Mouse (Mus musculus) thymus, postnatal 25 days (tissue): ENCODE data around the gene Nxpe3.
A peak's percentile ranks its signal among the peaks of the same experiment; 100 is the strongest.
"Not testable (repeated sequence)": the region's sequence is repeated elsewhere in the genome, so short reads cannot be mapped to it uniquely, and the experiment has no call there.

Experiments used
- DNase-seq: peaks from one replicate; pipeline ENCODE4 v3.0.0; 2022

The Nxpe3 gene

DNA sequence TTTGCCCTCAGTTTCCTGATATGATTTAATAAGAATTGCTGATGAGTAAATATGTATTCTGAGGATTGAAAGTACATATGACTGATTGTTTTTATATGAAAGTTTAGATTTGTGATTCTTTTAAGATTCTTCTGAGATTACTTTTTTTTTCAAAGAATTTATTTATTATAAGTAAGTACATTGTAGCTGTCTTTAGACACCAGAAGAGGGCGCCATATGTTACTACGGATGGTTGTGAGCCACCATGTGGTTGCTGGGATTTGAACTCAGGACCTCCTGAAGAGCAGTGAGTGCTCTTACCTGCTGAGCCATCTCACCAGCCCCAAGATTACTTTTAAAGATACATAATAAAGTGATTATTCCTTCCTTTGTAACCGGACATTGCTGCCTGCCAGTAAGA, 5.6 kb downstream of the Nxpe3 start:
- no peak for DNase-seq

DNA sequence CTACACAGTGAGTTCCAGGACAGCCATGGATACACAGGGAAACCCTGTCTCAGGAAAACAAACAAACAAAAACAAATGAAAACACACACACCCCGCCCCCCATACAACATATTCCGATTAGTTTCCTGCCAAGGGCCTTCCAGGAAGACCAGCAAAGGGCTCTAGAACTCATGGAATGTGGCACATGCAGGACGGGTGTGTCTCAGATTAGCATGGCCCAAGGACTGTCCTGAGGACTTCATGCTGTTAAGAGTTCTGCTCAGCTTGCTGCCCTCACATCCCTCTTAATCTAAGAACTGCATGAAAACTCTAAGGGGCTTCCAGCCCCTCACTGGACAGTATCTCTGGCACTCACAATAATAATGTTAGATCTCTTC, 6.5 kb downstream of the Nxpe3 start:
- DNase-seq, result no peak

DNA sequence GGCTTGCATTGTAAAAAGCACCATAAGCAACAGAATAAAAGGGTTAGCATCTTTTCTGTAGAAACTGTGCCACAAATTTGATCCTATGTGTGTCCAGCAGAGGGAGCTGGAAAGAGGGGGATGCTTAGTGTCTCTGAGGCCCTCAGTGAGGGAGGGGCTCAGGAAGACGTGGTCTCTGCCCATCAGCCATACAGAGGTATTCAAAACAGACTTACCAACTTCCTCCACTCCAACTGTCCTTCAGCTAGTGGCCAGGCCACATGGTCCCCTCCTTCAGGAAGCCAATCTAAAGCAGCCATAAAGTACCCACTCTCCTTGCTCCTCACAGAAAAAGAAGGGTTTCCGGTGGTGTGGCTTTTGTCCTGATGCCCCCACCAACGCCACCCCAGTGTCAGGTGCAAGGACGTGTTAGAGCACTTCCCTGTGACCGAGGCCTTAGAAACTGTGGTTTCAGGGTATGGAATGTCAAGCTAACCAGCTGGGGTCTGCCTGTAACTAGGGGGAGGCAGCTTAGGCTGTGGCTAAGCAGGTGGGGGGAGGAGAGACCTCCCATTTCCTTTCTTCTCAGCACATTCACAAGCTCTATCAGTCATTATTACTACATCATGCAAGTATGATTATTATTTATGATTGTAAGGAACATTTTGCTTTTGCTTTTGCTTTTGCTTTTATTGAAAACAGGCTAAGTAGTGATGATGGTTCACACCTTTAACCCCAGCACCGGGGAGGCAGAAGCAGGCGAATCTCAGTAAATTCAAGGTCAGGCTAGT, 7.1 kb downstream of the Nxpe3 start:
- DNase-seq, result peak; percentile 54

DNA sequence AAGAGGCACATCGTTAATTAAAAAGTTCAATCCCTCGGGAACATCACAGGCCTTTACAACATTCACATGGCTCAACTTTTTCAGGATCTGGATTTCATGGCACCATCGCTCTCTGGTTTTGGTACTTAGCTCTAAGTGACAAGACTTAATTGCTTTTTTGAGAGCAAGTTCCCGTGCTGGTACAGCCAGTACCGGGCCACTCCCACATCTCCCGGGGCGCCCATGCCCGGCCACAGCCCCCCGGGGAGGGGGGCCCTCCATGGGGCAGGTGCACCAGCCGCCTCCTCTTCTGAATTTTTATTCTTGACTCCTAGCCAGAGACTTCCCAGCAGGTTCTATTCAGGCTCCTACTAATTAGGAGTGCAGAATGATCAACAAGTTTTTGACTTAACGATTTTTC, 10.8 kb downstream of the Nxpe3 start:
- DNase-seq, result no peak

DNA sequence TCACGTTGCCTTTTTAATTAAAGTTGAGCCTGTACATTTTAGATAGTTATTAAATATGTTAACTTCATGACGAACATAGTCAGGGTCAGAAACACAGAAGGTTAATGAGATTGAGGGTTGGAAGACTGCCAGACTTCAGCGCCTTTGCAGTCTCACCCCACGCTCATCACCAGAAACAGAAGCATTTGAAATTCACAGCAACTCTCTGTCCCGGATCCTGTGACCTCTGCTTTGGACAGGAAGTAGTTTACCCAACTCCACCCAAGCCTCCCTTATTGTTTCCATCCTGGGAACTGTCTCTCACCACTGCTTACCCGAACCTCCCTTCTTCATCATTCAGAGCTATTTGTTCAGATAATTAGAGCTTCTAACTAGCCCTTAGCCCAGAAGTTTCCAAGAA, 19.1 kb downstream of the Nxpe3 start:
- DNase-seq, result no peak

DNA sequence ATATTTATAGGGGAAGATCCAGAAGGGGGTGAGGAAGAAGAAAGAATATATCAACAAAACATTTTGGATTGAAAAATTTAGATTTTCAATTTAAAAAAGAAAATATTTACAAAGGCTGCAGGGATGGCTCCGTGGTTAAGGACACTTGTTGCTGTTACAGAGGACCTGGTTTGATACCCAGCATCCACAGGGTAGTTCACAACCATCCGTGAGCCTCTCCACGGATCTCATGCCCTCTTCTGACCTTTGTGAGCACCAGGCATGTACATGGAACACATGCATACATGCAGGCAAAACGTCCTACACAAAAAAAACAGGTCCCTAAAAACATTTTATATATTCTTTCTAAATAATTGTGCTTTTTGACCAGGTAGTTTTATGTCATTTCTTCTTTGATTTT, 31.3 kb downstream of the Nxpe3 start:
- no peak for DNase-seq

DNA sequence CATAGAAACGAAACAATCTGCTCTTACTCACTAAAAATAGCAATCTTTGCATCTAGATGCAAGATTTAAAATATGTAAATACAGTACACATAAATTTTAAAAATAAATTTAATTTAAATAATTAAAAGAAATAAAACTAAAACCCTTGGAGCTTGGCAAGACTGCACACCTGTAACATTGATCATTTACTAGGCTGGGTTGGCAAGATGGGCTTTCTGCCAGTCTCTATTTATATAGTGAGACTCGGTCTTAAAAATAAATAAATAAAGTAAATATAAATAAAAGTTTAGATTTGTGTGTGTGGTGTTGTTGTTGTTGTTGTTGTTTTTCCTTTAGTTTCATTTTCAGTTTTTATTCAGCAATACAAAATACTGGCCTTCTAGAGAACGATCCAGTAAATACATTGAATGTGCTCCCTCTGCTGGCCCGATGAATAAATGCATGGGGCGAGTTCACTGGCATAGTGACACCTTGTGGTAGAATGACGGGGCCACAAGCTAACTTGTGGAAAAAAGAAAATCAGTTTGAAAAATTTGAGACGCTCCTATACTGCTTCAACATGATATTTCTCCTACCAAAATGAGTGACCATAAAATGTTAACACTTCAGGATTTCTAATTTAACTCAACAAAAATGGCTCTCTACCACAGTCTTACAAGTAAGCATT, 31.8 kb downstream of the Nxpe3 start:
- DNase-seq, result peak; percentile 67

DNA sequence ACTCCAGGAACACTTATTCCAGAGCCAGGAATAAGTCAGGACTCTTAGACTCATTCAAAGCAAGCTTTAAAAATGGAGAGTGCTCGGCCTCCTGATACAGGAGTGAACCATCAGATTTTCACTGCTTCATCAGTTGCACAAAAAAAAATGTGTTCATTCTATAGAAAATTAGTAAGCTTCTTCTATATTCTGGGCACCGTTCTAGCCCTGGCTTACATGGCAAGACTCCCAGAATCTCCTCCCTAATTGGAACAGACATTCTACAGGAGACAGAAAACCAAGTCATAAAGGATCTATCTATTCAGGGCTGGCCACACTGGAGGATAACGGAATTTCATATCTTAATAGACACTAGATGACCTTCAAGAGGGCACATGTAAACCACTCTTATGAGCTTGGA, 34.0 kb downstream of the Nxpe3 start:
- DNase-seq, result no peak

DNA sequence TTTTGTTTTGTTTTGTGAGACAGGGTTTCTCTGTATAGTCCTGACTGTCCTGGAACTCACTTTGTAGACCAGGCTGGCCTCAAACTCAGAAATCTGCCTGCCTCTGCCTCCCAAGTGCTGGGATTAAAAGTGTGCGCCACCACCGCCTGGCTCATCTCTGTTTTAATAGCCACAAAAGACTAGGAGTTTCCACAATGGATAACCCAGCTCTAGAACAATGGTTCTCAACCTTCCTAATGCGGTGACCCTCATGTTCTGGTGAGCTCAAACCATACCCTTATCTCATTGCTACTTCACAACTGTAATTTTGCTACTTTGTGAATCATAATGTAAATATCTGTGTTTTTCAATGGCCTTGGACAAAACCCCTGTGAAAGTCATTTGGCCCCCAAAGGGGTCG, 35.7 kb downstream of the Nxpe3 start:
- DNase-seq, result not testable (repeated sequence)

DNA sequence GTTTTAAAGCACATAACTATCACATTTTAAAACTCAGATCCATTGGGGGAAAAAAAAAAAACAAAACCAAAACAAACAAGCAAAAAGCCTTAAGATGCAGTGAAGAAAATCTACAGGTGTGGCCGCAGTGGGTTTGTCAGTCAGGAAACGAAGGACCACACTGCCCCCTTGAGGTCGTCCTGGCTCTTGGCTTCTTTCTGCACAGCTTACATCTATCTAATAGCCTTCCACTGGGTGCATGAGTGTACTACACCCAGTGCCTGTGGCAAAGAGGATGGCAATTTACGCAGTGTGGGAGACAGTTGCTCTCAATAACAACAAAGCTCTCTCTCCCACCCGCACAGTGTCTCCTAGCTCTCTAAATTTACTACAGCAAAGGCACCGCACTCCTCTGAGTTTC, 36.6 kb downstream of the Nxpe3 start:
- DNase-seq, result peak; percentile 81

DNA sequence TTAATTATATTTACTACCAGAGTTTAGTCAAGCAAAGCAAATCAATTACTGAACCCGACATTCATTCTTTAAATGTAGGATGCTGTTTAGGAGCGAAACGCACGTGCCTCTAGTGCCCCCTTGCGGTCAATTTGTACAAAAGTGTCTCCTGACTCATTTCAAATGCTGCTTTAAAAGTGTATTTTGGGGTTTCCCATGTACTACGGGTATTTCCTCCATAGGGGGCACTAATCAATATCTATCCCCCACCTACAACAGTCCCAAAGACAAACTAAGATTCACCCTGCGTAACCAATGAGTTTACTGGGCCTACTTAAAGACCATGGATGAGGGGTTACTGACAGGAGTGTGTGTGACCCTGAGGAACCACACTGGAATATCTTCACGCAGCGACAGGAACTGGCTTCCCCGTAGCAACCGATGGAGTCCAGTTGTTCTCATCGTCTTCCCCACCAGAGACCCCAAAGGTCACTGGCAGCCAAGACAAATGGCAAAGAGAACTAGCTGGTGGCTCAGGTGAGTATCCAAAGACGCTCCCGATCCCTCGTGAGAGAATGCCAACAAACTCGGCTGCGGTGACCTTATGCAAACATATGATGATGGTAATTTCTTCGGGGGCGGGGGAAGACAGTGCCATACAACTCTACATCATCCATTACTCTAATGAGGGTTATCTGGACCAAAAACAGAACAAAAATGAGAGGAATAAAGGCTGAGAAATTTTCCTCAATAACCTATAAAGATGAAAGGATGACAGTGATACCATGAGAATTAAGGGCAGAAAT, 42.0 kb downstream of the Nxpe3 start:
- DNase-seq, result peak; percentile 76

DNA sequence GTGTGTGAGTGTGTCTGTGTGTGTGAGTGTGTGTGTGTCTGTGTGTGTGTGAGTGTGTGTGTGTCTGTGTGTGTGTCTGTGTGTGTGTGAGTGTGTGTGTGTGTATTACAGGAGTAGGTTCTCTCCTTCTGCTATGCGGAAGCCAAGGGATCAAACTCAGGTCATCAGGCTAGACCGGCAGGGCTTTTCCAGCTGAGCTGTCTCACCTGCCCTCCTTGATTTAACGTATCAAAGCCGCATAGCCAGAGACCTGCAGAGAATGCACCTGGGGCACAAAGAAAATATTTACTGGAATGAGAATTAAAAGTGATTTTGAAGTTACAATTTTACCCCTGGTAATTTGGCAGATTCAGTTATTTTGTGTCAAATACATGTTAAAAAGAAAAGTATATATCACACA, 42.6 kb downstream of the Nxpe3 start:
- DNase-seq, result no peak

DNA sequence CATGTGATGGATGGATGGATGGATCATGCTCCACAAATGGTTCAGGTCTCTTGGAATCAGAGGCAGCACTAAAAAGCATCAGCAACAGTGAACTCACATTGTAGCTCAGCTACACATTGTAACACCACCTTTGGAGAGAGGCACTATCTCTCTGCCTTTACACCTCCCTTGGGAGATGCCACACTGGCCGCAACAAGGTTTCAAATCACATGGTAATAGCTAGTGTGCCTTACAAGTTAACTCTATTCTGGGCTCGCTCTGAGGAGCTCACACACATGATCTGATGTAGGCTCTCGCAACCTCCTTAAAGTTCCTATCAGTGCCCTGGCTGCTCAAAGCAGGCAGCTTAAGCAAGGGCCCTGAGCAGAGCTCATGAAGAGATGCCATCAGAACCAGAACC, 44.6 kb downstream of the Nxpe3 start:
- DNase-seq, result no peak

DNA sequence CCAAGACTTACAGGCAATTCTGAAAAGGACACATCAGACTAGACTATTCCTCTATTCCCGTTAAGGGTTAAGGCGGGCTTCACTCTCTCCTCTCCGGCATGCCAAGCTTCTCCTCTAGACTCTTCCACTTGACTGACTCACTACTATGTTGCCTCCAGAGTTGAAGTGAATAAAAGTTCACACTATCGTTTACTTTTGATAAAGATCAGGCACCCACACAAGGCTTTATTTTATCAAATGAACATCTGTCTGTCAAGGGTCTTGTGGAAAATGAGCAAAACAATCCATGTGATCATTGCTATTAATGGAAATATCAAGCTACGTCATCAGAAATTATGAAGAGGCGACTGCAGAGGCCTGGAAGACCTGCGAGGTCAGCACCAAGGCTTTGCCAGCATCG, 47.4 kb downstream of the Nxpe3 start:
- no peak for DNase-seq

DNA sequence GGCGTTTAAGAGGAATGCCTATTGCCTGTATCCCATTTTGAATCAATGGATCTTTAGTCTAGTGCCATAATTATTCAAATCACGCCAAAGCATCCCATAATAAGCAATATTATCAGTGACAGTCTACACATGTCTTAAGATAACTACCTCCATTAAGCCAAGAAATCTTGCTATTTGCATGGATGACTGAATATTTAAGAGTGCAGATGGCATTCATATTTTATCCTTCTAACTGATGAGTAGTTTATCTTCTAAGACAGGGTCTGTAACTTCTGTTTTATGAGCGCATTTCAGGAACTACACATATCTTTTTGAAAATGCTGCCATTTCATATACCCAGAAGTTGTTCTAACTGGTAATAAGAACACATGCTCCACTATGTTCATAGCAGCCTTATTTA, 50.2 kb downstream of the Nxpe3 start:
- DNase-seq, result no peak

DNA sequence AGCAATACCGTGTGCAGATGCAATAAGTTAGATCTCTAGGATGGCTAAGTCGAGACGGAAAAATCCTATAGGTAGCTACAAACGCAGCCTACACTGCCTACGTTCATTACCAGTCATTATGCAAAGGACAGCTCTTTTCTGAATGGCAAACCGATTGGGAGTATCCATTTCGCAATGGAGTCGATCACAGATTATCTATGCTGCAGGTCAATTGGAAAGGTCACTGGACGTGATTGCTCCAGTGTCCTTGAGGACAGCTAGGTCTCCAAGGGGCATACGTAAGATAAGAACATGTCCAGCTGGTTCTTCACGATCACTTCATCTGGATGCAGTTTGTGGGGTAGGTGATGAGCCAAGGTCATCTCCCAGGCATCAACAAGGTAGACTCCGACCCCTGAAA, 51.2 kb downstream of the Nxpe3 start:
- DNase-seq, result no peak

DNA sequence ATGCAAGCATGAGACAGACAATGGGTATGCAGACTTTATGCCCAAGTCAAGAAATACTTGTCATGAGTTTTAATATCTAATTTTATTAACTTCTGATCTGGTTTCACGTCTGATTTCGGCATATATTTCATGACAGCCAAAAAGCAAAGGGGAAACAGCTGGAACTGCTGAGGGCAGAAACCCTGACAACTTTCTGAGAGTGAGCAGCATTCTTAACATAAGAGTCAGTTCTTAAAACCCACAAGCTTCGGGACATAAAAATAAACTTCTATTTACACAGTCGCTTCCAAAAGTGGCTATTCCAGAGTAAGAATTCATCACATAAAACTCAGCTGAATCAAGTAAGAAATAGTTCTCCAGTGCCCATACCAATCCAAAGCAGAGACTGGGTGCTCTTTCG, 52.0 kb downstream of the Nxpe3 start:
- DNase-seq, result no peak

DNA sequence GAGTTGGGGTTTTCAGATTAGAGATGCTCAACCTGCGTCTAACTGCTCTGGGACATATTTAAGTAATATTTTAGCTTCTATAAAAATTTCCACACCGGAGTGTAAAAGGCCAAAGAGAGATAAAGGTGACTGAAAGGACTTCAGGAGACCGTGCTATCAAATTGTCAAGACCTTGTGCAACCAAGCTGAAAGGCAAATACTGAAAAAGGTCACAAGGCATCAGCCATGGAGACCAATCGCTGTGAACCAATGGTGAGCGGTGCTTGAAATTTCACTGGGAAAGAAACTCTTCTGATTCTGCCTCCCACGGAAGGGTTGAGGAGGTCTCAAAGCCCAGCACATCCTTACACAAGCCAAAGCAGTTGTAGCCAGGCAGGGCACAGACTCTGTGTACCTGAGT, 53.6 kb downstream of the Nxpe3 start:
- no peak for DNase-seq

DNA sequence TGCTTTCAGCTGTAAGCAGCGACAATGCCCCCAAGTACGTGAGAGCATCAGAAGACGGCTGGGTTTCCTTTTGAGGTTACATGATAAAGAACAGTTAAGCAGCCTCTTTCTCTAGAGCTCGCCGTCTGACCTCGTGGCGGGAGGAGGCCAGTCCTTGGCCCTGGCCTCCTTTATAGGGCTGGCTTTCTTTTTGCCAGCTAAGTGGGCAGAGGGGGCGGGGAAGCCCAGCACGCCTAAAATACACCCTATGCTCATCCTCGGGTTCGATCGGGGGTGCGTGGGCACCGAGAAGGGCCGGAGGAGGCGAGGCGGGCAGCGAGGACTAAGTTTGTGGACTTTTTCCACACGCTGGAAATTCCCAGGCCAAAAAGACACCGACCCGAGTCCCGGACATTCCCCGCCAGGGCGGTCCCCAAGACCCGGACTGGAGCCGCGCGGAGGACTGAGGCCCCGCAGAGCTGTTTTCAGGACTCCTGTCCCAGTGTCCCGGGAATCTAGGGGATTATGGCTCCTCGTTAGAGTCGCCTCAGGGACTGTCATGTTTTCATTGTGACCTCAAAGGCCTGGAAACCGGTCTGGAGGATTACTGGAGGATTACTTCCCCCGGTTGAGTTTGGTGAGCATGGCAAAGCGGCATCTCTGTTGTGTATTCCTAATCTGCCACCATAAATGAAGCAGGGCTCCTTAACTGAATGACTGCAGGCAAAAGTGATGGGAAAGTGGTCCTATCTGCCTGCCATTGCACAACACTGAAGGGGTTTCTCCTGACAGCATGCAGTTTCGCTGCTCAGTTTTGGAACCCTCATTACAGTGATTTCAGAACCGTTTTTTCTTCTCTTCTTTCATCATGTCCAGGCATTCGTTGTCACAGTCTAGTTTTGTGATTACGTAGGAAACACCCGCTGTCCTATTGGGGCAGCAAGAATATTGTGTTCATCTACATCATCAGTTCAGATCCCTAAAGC, 56.3 kb downstream of the Nxpe3 start, which contains the start of gene Nfkbiz:
Gene Nfkbiz, minus strand, starts transcription at position 390 of the 965 bp plus-strand sequence.
- peak; percentile 75 for DNase-seq

DNA sequence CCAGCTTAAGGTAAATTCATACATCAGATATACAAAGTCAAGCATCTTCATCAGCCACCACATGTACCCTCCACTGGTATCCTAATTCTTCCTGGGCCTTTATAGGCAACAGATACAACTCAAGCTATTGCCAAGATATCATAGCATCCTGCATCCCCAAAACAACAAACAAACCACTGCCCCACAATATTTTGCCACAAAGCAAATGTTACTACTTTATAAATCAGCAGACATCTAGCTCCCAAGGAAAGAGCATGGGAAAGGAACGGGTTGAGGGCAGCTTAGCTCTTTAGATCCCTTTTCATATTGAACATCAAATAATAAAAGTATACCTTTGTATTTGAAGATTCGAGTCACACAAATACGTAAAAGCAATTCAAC, 57.0 kb downstream of the Nxpe3 start:
- DNase-seq, result no peak

DNA sequence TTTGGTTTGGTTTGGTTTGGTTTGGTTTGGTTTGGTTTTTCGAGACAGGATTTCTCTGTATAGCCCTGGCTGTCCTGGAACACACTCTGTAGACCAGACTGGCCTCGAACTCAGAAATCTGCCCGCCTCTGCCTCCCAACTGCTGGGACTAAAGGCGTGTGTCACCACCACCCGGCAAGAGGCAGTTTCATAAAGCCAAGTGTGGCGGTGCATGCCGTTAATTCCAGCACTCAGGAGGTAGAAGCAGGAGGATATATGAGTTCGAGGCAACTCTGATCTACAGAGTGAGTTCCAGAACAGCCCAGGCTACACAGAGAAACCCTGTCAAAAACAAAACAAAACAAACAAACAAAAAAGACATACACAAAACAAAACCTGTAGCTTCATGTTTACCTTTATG, 57.4 kb downstream of the Nxpe3 start:
- DNase-seq, result not testable (repeated sequence)

DNA sequence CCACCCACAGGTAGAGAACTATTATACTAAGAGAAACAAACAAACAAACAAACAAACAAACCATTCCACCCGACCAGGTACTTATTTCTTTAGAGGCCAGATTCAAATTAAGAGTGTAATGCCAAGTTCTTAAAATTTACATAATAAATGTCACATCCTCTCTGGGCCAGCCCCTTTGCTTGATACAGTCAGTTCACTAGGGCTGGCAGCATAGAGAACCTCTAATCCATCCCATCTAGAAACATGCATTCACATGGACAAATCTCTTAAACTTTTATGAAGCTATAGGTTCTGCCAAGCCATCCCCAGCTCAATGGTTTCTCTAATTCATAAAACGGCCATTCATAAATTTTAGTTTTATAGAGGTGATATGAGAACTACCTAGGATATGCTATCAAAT, 57.9 kb downstream of the Nxpe3 start:
- DNase-seq, result no peak

DNA sequence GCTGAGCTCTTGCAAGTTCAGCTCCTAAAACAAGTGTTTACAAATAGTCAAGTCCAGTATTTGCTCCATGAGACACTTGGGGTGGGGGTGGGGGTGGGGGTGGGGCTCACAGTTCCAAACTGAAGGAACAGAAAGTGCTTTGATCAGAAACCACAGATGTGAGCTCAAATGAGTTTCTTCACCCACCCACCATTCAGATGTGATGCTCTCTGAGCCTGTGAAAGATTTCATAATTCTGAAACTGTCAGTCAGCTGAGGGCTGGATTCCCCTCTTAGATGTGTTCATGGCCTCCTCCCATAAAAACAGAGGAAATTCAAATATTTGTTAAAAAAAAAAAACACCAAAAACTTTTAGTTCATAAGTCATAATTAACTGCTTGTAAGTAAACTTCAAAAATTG, 59.3 kb downstream of the Nxpe3 start:
- DNase-seq, result no peak
